Mouse (Mus musculus) large intestine, adult 2 months (tissue): ENCODE data around the gene Atp5c1. TPM values are rescaled to one million over a fixed set of nuclear protein-coding genes. Genes with fewer than 3 reads are reported as not detected.
A peak's percentile ranks its signal among the peaks of the same experiment; 100 is the strongest.

Experiments
- DNase-seq: peaks from one replicate; pipeline ENCODE4 v3.0.0-alpha.2; 2012; ENCODE audit warnings: low read depth, low spot score
- WGBS: fragments of 180-500 bp; shearing (Covaris S2); methylation state at CpG from one replicate; pipeline ENCODE4 v1.1.7; 2018; 5-methylcytosine and 5-hydroxymethylcytosine counted together
- polyA plus RNA-seq: library from polyadenylated mRNA; depleted of rRNA; stranded (reverse); fragments of >200 nt; gene quantifications from 2 replicates; pipeline ENCODE4 v1.2.3, GENCODE M21; 2012; rRNA removed

The Atp5c1 gene
- polyA plus RNA-seq, 1 experiment: 469 TPM

GRCm38 (mm10) chr2:10058836-10059235 lies 21.5 kb downstream of the Atp5c1 start:
- no peak for DNase-seq
- 79% methylated on average over 5 of the region's 5 CpGs for WGBS

DNA sequence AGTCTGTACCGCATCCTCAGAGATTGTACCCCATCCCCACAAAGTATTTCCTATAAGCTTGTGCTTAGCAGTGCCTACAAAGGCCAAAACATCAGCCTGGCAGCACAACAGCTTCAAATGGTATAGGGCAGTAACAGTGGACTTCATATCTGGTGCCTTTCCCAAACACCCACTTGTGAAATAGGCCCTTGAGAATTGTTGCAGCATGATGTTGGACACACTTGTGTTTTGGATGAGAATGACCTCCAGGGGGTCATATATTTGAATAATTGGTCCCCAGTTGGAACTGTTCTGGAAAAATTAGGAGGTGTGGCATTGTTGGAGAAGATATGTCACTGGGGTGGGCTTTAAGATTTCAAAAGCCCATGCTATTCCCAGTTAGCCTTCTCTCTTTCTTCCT lies 28.3 kb downstream of the Atp5c1 start:
- WGBS: 94% methylated on average over 1 of the region's 1 CpGs
- no peak for DNase-seq

DNA sequence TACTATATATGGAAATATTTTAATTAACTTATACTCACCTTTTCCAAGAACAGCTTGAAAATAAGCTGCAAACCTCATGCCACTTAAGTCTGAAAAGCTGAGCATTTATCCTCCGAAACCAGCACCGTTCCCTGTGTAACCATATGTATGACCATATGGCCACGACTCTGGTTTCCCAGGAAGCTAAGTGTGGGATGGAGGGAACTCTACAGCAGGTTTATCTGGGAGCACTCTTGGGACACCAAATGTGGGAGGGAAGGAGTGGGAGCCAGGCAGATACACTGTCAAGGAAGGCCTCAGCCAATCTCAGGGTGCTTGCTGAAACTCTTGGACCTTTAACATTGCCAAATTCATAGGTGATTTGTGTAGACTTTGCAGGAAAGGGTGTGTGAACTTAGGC lies 29.4 kb downstream of the Atp5c1 start:
- 92% methylated on average over 3 of the region's 3 CpGs for WGBS
- no peak for DNase-seq

DNA sequence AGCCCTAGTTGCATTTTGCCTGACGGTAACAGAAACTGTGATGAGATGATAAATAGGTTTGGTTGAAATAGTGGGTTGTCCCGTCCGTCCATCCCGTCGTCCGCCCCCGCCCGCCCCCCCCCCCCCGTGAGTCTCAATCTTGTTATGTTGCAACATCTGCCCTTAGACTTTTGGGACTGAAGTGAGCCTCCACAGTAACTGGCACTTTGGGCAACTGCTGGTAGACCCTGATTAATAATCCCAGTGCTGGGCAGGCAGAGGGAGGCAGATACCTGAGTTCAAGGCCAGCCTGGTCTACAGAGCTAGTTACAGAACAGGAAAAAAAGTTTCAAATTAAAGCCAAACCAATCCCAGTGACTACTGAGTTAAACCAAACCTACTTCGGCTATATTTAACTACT lies 30.9 kb downstream of the Atp5c1 start:
- 11% methylated on average over 10 of the region's 10 CpGs for WGBS
- no peak for DNase-seq

DNA sequence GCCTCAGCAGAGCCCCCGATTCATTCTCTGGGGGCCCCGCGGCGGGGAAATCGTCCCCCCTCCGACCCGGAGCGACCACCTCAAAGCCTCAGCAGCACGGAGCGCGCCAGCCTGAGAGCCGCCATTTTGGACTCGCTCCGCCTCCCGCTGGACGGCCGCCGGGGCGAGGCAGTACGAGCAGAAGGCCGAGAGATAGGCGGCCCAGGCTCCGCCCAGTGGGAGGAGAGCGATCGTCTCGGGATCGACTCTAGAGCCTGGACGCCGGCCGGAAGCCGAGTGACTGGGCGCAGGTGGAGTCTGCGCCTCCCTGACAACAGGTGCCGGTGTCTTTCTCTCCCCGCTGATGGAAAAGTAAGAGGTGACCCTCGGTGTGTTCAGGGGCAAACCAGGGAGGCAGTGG lies 31.8 kb downstream of the Atp5c1 start, which contains the start of gene Taf3:
Gene Taf3, minus strand, starts transcription at position 136 of the 400 bp plus-strand sequence.
- under 1% methylated on average over 36 of the region's 36 CpGs for WGBS
- peak; percentile 73 for DNase-seq

- WGBS: under 1% methylated on average over 47 of the region's 47 CpGs
- no peak for DNase-seq
These were observed 32.4 kb downstream of the Atp5c1 start for GRCm38 (mm10) chr2:10047758-10048436.

GRCm38 (mm10) chr2:10034976-10035375 lies 45.3 kb downstream of the Atp5c1 start:
- DNase-seq: no peak
- WGBS: 87% methylated on average over 3 of the region's 3 CpGs

DNA sequence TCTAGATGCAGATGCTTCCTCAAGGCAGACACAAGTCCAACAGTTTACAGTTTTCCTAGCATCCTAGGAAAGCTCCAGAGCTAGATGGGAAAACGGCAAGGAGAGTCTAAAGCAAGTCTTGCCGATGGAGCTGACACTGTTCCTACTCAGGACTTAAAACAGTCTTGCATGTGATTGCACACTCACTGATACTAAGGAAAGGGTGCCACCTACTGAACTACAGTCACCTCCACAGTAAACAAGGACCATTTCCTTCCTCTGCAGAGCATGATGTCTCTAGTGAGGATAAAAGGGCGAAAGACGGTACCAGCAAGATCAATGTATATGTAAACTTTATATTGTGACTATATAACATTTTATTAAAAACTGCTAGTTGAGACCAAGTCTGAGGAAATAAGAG lies 46.6 kb downstream of the Atp5c1 start:
- 36% methylated on average over 4 of the region's 4 CpGs for WGBS
- DNase-seq: no peak

DNA sequence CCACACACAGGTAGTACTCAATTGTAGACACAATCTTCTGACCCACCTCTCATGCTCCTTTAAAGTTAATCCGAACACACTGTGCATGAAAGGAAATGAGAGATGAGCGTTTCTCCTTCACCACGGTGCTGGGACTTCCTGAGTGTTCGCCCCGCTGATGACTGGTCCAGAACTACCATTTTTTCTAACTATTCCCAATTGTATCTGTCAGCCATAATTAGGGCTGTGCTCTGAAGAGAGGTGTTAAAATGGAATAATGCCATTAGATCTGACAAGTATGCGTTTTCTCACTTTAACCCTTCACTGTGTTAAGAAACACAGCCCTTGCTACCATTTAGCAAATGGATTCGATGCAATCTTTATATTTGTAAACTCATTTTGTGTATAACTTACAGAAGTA lies 50.6 kb downstream of the Atp5c1 start:
- 86% methylated on average over 7 of the region's 7 CpGs for WGBS

GRCm38 (mm10) chr2:10024264-10024663 lies 56.0 kb downstream of the Atp5c1 start:
- no peak for DNase-seq
- WGBS: 72% methylated on average over 6 of the region's 6 CpGs

More for the DNA sequence above, 50.6 kb downstream of the Atp5c1 start:
- no peak for DNase-seq

DNA sequence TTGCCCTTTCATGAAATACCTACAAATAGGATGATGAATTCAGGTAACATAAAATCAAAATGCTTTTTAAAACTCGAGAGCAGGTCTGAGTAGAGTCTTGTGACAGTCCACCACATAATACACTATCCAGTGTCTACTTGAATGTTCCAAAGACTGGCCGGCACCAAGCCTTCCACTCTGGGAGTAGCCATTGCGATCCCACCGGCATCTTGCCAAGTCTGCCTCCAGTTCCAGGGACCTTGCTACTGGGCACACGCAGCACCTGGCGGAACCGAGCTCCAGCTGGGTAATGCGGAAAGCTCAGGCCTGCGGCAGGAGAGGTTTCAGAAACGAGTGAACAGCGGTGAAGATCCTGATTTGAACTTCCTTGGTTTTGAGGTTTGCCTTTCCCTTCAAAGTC lies 59.0 kb downstream of the Atp5c1 start:
- no peak for DNase-seq
- 91% methylated on average over 11 of the region's 11 CpGs for WGBS

DNA sequence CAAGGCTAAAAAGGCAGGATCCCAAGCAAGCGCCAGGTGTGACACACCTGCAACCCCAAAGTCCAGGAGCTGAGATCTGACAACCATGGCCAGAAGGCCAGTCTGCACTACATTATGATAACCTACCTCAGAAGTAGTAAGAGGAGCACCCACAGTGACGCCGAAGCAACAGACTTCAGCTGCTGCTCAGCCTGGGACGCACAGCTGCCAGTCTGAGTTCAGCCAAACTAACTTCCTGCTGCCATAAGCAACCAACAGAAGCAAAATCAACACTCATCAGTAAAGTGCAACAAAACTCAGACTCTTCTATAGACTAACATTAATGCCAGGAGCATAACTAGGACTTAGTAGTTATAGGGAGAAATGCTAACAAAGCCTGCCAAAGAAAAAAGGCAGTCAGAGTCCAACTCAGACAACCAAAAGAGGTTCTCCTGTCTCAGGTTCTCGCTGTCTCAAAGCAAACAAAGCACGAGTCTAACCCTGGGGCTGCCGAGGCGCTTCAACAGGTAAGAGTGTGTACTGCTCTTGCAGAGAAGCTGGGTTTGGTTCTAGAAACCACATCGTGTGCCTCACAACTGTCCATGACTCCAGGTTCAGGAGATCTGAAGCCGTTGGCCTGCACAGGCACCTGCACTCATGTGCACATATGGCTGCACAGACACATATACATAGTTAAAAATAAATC lies 65.2 kb downstream of the Atp5c1 start:
- 54% methylated on average over 10 of the region's 10 CpGs for WGBS
- DNase-seq: no peak

DNA sequence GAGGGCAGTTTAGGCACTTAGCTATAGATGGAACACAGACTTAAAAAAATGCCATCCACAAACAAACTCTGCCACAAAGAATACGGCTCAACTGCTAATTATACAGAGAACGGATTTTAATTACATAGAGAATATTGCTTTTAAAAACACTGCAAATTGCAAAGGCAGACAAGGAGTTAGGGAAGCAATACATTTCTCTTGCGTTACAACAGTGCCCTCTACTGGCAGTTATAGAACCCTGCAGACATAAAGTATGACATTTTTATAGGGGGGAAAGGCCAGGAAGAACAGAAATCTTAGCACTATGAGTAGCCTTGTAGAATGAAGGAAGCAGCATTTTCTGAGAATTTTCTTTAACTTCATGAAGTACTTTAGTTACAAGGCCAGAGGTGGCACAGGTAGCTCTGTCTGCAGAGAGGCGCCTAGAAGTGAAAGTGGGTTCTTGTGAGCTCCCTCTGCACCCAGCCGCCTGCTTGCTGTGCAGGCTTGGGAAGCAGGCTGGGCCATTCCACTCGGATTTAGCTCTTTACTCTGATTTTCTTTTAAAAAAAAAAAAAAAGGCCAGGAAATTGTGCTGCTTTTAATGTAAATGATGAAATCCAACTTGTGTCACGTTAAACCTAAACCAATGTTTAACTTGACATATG lies 69.9 kb downstream of the Atp5c1 start:
- DNase-seq: peak; percentile 31
- WGBS: 42% methylated on average over 7 of the region's 7 CpGs

DNA sequence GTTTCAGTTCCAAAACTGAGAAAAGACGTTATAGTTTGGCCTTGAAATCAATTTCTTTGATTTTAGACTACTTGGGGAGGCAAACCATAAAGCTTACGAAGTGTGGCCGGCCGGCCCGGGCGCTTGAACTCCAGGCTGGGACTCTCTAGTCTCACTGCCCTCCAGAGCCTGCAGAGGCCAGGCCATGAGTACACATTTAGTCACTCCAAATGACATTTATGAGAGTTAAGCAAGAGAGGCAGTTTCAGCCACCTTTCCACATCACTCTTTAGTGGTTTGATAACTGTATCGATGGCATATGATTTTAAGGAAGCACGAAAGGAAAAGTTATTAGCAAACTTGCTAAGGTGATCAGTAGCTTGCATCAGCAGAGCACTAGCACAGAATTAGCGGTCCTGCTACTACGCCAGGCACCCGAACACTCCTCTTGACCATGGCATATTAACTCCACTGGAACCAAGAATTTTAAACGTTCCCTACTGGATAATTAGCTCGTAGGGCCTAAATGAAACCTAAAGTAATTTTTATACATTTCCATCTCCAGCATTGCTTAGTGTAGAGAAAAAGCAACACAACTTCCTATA lies 70.5 kb downstream of the Atp5c1 start:
- no peak for DNase-seq
- WGBS: 79% methylated on average over 13 of the region's 13 CpGs

- DNase-seq: no peak
- 86% methylated on average over 4 of the region's 4 CpGs for WGBS
These were observed 71.7 kb downstream of the Atp5c1 start for GRCm38 (mm10) chr2:10008593-10008992.

Other genes with a start within 250 kb of the Atp5c1 start
- not detected in 2 replicates for gene 4930412O13Rik, start 199.3 kb downstream of the Atp5c1 start, polyA plus RNA-seq
- gene 9230102O04Rik, start 191.0 kb downstream of the Atp5c1 start, polyA plus RNA-seq: not detected in 2 replicates
- 0.60 and 1.1 TPM in 2 replicates for gene Gata3, start 190.5 kb downstream of the Atp5c1 start, polyA plus RNA-seq
- gene Taf3, start 31.9 kb downstream of the Atp5c1 start, polyA plus RNA-seq: 2.8 and 4.0 TPM in 2 replicates
- gene Kin, start 83 bp upstream of the Atp5c1 start, polyA plus RNA-seq: 4.6 and 5.1 TPM in 2 replicates
- 0.05 TPM in 1 of 2 replicates, not detected in the other for gene Itih2, start 50.9 kb upstream of the Atp5c1 start, polyA plus RNA-seq
- 5.7 and 11.8 TPM in 2 replicates for gene Itih5, start 73.1 kb upstream of the Atp5c1 start, polyA plus RNA-seq